In genomic region chr10:86134336-86134735, GRCm38 (mm10) we compare ENCODE assay signal across 30 mouse cellular contexts.
DNase-seq lines count a peak whose midpoint lies in the region; ATAC-seq lines count a peak whose summit lies in the region.
"Had no signal": no experiment of that assay in that cellular context is flagged by ENCODE, and none has a peak within 500 bp of the region (broad histone marks: within the 10 kb centered on the region; RNA-seq: fewer than 3 reads in every experiment).

No protein-coding gene starts in this region.

- H3K4me2 ChIP-seq in kidney, embryonic 15.5 days: no peak overlapping the region
- H3K4me2 ChIP-seq in midbrain, embryonic 11.5 days: no peak overlapping the region
- H3K4me2 ChIP-seq: embryonic facial prominence, embryonic 13.5 days; forebrain, embryonic 12.5 days; forebrain, embryonic 15.5 days; heart, embryonic 13.5 days; hindbrain, embryonic 12.5 days; hindbrain, embryonic 15.5 days had no signal

- 85% methylated on average over 5 of the region's 5 CpGs for WGBS in kidney, embryonic 15.5 days
- 80% methylated on average over 5 of the region's 5 CpGs for WGBS in midbrain, embryonic 11.5 days
- 84% methylated on average over 5 of the region's 5 CpGs for WGBS in midbrain, embryonic 10.5 days

- no peak overlapping the region for H3K27ac ChIP-seq in kidney, embryonic 15.5 days
- no peak overlapping the region for H3K27ac ChIP-seq in midbrain, embryonic 11.5 days (ENCODE audit: low read depth, low read length)
- no peak overlapping the region for H3K27ac ChIP-seq in midbrain, embryonic 10.5 days (replicated peaks)
- H3K27ac ChIP-seq: embryonic facial prominence, embryonic 10.5 days; embryonic facial prominence, embryonic 13.5 days; forebrain, embryonic 12.5 days; forebrain, embryonic 15.5 days; heart, adult 2 months; heart, embryonic 10.5 days; heart, embryonic 13.5 days; hindbrain, embryonic 12.5 days; hindbrain, embryonic 15.5 days had no signal

- ATAC-seq in kidney, embryonic 15.5 days (replicated peaks; ENCODE audit: low FRiP score): no peak
- ATAC-seq in midbrain, embryonic 11.5 days (ENCODE audit: low FRiP score): no peak
- ATAC-seq: activated CD4-positive, CD25-positive, alpha-beta regulatory T cell, adult 4 months; forebrain, embryonic 15.5 days; Patski had no signal

- H3K9ac ChIP-seq in kidney, embryonic 15.5 days: no peak overlapping the region
- H3K9ac ChIP-seq in midbrain, embryonic 11.5 days (ENCODE audit: low read length): no peak overlapping the region
- H3K9ac ChIP-seq: embryonic facial prominence, embryonic 13.5 days; forebrain, embryonic 12.5 days; forebrain, embryonic 15.5 days; heart, embryonic 13.5 days; hindbrain, embryonic 12.5 days; hindbrain, embryonic 15.5 days had no signal

- no peaks in the 10 kb centered on the region for H3K27me3 ChIP-seq in kidney, embryonic 15.5 days
- H3K27me3 ChIP-seq in midbrain, embryonic 11.5 days (ENCODE audit: control insufficient read depth, insufficient read depth, low read length): no peaks in the 10 kb centered on the region
- no peaks in the 10 kb centered on the region for H3K27me3 ChIP-seq in midbrain, embryonic 10.5 days (ENCODE audit: low read depth, poor library complexity, severe bottlenecking)
- H3K27me3 ChIP-seq: CH12.LX; embryonic facial prominence, embryonic 13.5 days; forebrain, embryonic 12.5 days; forebrain, embryonic 15.5 days; hindbrain, embryonic 12.5 days; hindbrain, embryonic 15.5 days; Patski had no signal

- H3K36me3 ChIP-seq in kidney, embryonic 15.5 days: no peaks in the 10 kb centered on the region
- H3K36me3 ChIP-seq in midbrain, embryonic 11.5 days (ENCODE audit: control insufficient read depth, insufficient read depth, low read length): no peaks in the 10 kb centered on the region
- H3K36me3 ChIP-seq in midbrain, embryonic 10.5 days: no peaks in the 10 kb centered on the region
- H3K36me3 ChIP-seq: embryonic facial prominence, embryonic 10.5 days; embryonic facial prominence, embryonic 13.5 days; forebrain, embryonic 12.5 days; forebrain, embryonic 15.5 days; G1E; heart, embryonic 10.5 days; heart, embryonic 13.5 days; hindbrain, embryonic 12.5 days; hindbrain, embryonic 15.5 days had no signal

- DNase-seq in kidney, adult 11 months: peak; percentile 52
- no peak for DNase-seq in kidney, postnatal 10 days
- DNase-seq in kidney, adult 9 months: peak; percentile 76
- DNase-seq in midbrain, embryonic 11.5 days (ENCODE audit: low spot score, missing footprints): peak; percentile 61
- no peak for DNase-seq in midbrain, embryonic 10.5 days (ENCODE audit: low spot score)
- DNase-seq in ZHBTc4 (ENCODE audit: low read depth, low spot score): peak; percentile 12
- DNase-seq: adrenal gland, adult 8-10 months; adrenal gland, postnatal 25 days; B cell, adult 2 months; cerebellum, adult 11-12 months; cerebellum, adult 8-10 months; cerebellum, postnatal 36 days; embryo, embryonic 11 days; gastrocnemius, postnatal 25 days; heart, adult 2 months; heart, postnatal 14 days had no signal

- H3K4me3 ChIP-seq in kidney, embryonic 15.5 days (replicated peaks): no peak overlapping the region
- no peak overlapping the region for H3K4me3 ChIP-seq in midbrain, embryonic 11.5 days (ENCODE audit: low read depth, low read length)
- no peak overlapping the region for H3K4me3 ChIP-seq in midbrain, embryonic 10.5 days
- H3K4me3 ChIP-seq: embryonic facial prominence, embryonic 10.5 days; embryonic facial prominence, embryonic 13.5 days; erythroblast, embryonic 14.5 days; forebrain, embryonic 12.5 days; forebrain, embryonic 15.5 days; heart, adult 2 months; heart, embryonic 10.5 days; heart, embryonic 13.5 days; hindbrain, embryonic 12.5 days; hindbrain, embryonic 15.5 days had no signal

- no peaks in the 10 kb centered on the region for H3K9me3 ChIP-seq in kidney, embryonic 15.5 days (replicated peaks)
- no peaks in the 10 kb centered on the region for H3K9me3 ChIP-seq in midbrain, embryonic 11.5 days (ENCODE audit: control insufficient read depth, low read length)
- no peaks in the 10 kb centered on the region for H3K9me3 ChIP-seq in midbrain, embryonic 10.5 days (replicated peaks)
- H3K9me3 ChIP-seq: embryonic facial prominence, embryonic 10.5 days; embryonic facial prominence, embryonic 13.5 days; forebrain, embryonic 12.5 days; forebrain, embryonic 15.5 days; G1E; heart, embryonic 10.5 days; heart, embryonic 13.5 days; hindbrain, embryonic 12.5 days; hindbrain, embryonic 15.5 days had no signal

- H3K4me1 ChIP-seq in kidney, embryonic 15.5 days: peaks cover 5% of the 10 kb centered on the region; the same call in 1 of the 2 replicates
- H3K4me1 ChIP-seq in midbrain, embryonic 11.5 days (ENCODE audit: control insufficient read depth, insufficient read depth, low read length): no peaks in the 10 kb centered on the region
- no peaks in the 10 kb centered on the region for H3K4me1 ChIP-seq in midbrain, embryonic 10.5 days
- H3K4me1 ChIP-seq: forebrain, embryonic 12.5 days; forebrain, embryonic 15.5 days; hindbrain, embryonic 12.5 days; hindbrain, embryonic 15.5 days had no signal

Comparison
In these comparisons a context has a peak if more than half of its experiments do, and no peak if none do; other contexts are left out.
1. DNase-seq: peak in kidney, adult 11 months (single experiment), kidney, adult 9 months (single experiment), midbrain, embryonic 11.5 days (single experiment) and ZHBTc4 (single experiment); none in kidney, postnatal 10 days (single experiment) and midbrain, embryonic 10.5 days (single experiment).